Mouse (Mus musculus): Measurements from ENCODE around the gene 4930502E18Rik. TPM values are rescaled to one million over a fixed set of nuclear protein-coding genes. Genes with fewer than 3 reads are reported as not detected.

The 4930502E18Rik gene
- total and polyA plus RNA-seq, 2 experiments from 2014 or later = 0.34 TPM; not detected in 1

DNA sequence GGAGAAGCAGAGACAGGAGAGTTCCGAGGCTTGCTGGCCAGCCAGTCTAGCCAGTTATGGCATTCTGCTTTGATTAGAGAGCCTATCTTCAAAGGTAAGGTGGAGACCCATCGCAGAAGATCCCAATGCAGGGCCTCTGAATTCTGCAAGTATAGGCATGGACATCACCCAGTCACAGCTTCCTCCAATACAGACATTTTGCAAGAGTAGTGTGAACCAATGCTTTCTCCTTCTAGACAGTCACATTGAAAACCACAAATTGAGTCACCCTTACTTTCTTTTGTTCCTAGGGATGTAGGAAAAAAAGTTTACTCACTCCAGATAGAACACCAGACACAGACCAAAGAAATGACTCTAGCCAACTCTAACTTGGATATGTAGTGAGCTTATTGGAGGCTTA is 4.3 kb downstream of the 4930502E18Rik start:
- WGBS = 78% methylated on average over 2 of the region's 2 CpGs
- Histone ChIP-seq H3K4me1 (ENCODE audit: control insufficient read depth, insufficient read depth) (no peaks in the 10 kb centered on the region), H3K9me3 (replicated peaks; ENCODE audit: control insufficient read depth, low read length) (no peaks in the 10 kb centered on the region), H3K4me2 (ENCODE audit: low read depth, low read length) (no peak overlapping the region), H3K4me3 (ENCODE audit: low read depth, low read length) (no peak overlapping the region), H3K27ac (ENCODE audit: low read depth) (no peak overlapping the region), H3K36me3 (replicated peaks; ENCODE audit: control insufficient read depth, insufficient read depth, low read length) (no peaks in the 10 kb centered on the region), H3K9ac (replicated peaks; ENCODE audit: low read depth, low read length) (no peak overlapping the region), H3K27me3 (ENCODE audit: control insufficient read depth, insufficient read depth, low read length) (no peaks in the 10 kb centered on the region)
- ATAC-seq (ENCODE audit: insufficient read depth, low read depth) = no peak
- no peak for TF ChIP-seq CTCF (IDR thresholded peaks at IDR 0.05; ENCODE audit: low read depth)
- no peak for TF ChIP-seq EP300 (IDR thresholded peaks at IDR 0.05; ENCODE audit: low read depth)
- no peak for DNase-seq (ENCODE audit: low spot score)

DNA sequence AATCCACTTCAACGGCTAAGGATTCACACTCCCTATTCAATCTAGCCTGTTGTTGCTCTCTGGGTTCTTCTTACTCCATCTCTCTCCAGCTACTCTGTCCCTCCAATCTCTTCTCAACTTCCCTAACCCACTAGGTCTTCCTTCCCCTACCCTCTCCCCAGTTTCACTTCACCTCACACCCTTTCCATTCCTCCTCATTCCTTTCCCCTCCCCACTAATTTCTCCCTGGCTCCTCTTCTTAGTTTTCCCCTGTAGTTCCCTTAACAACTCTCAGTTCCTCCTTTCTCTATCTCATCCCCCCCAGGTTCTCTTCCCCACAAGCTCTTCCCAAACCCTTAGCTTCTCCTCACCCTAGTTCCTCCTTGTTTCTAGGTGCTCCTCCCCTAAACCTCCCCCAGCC is 28.2 kb downstream of the 4930502E18Rik start:
- Histone ChIP-seq H3K36me3 (replicated peaks; ENCODE audit: control insufficient read depth, insufficient read depth, low read length) (no peaks in the 10 kb centered on the region), H3K4me2 (ENCODE audit: low read depth, low read length) (no peak overlapping the region), H3K27ac (ENCODE audit: low read depth) (no peak overlapping the region), H3K27me3 (ENCODE audit: control insufficient read depth, insufficient read depth, low read length) (no peaks in the 10 kb centered on the region), H3K4me3 (ENCODE audit: low read depth, low read length) (no peak overlapping the region), H3K9me3 (replicated peaks; ENCODE audit: control insufficient read depth, low read length) (peaks cover 4% of the 10 kb centered on the region; the same call in 1 of the 2 replicates), H3K9ac (replicated peaks; ENCODE audit: low read depth, low read length) (no peak overlapping the region), H3K4me1 (ENCODE audit: control insufficient read depth, insufficient read depth) (no peaks in the 10 kb centered on the region)
- 81% methylated on average over 1 of the region's 1 CpGs for WGBS
- TF ChIP-seq CTCF (IDR thresholded peaks at IDR 0.05; ENCODE audit: low read depth) = no peak
- no peak for TF ChIP-seq EP300 (IDR thresholded peaks at IDR 0.05; ENCODE audit: low read depth)
- ATAC-seq (ENCODE audit: insufficient read depth, low read depth) (no peak), DNase-seq (ENCODE audit: low spot score) (no peak)

GRCm38 (mm10) chrX:53757736-53758135 is 33.1 kb downstream of the 4930502E18Rik start, which contains the start of gene 1700013H16Rik:
Gene 1700013H16Rik (minus strand): TSS chrX:53757831.
- Histone ChIP-seq H3K4me3 (ENCODE audit: low read depth, low read length) (no peak within 1 kb of the TSS), H3K27ac (ENCODE audit: low read depth) (no peak within 1 kb of the TSS), H3K36me3 (replicated peaks; ENCODE audit: control insufficient read depth, insufficient read depth, low read length) (no peaks in the 10 kb centered on the region), H3K4me2 (ENCODE audit: low read depth, low read length) (no peak within 1 kb of the TSS), H3K4me1 (ENCODE audit: control insufficient read depth, insufficient read depth) (no peaks in the 10 kb centered on the region), H3K27me3 (ENCODE audit: control insufficient read depth, insufficient read depth, low read length) (no peaks in the 10 kb centered on the region), H3K9ac (replicated peaks; ENCODE audit: low read depth, low read length) (no peak within 1 kb of the TSS), H3K9me3 (replicated peaks; ENCODE audit: control insufficient read depth, low read length) (peaks cover 4% of the 10 kb centered on the region; the same call in 1 of the 2 replicates)
- WGBS = 84% methylated on average over 16 of the region's 16 CpGs
- TF ChIP-seq CTCF (IDR thresholded peaks at IDR 0.05; ENCODE audit: low read depth) (no peak), EP300 (IDR thresholded peaks at IDR 0.05; ENCODE audit: low read depth) (no peak)
- no peak for DNase-seq (ENCODE audit: low spot score)
- ATAC-seq (ENCODE audit: insufficient read depth, low read depth) = no peak

GRCm38 (mm10) chrX:53776276-53776675 is 51.6 kb downstream of the 4930502E18Rik start, which contains the start of gene Zfp36l3:
Gene Zfp36l3 (minus strand): TSS chrX:53776394.
- no peak within 1 kb of the TSS for H3K4me3 ChIP-seq (ENCODE audit: low read depth, low read length)
- H3K36me3 ChIP-seq (replicated peaks; ENCODE audit: control insufficient read depth, insufficient read depth, low read length) = no peaks in the 10 kb centered on the region
- DNase-seq (ENCODE audit: low spot score) (no peak), ATAC-seq (ENCODE audit: insufficient read depth, low read depth) (no peak)
- H3K27ac ChIP-seq (ENCODE audit: low read depth) = no peak within 1 kb of the TSS
- H3K27me3 ChIP-seq (ENCODE audit: control insufficient read depth, insufficient read depth, low read length) = no peaks in the 10 kb centered on the region
- no peak within 1 kb of the TSS for H3K4me2 ChIP-seq (ENCODE audit: low read depth, low read length)
- no peaks in the 10 kb centered on the region for H3K4me1 ChIP-seq (ENCODE audit: control insufficient read depth, insufficient read depth)
- no peak within 1 kb of the TSS for H3K9ac ChIP-seq (replicated peaks; ENCODE audit: low read depth, low read length)
- H3K9me3 ChIP-seq (replicated peaks; ENCODE audit: control insufficient read depth, low read length) = no peaks in the 10 kb centered on the region
- TF ChIP-seq CTCF (IDR thresholded peaks at IDR 0.05; ENCODE audit: low read depth) = no peak
- TF ChIP-seq EP300 (IDR thresholded peaks at IDR 0.05; ENCODE audit: low read depth) = no peak
- WGBS = 84% methylated on average over 12 of the region's 12 CpGs

Other genes with a start within 250 kb of the 4930502E18Rik start
- gene Rtl8c, start 116.8 kb upstream of the 4930502E18Rik start, total RNA-seq (2014; rRNA removed; ENCODE audit: low replicate concordance) = 17.5 and 44.5 TPM in 2 replicates
- gene Rtl8c, start 116.8 kb upstream of the 4930502E18Rik start, polyA plus RNA-seq (2015; fragmentation: Nextera tagmentation; extraction: Ambion mirVana) = 30.9 and 33.7 TPM in 2 replicates
- not detected in 2 replicates for gene Gm14597, start 115.8 kb upstream of the 4930502E18Rik start, total RNA-seq (2014; rRNA removed; ENCODE audit: low replicate concordance)
- gene Gm14597, start 115.8 kb upstream of the 4930502E18Rik start, polyA plus RNA-seq (2015; fragmentation: Nextera tagmentation; extraction: Ambion mirVana) = not detected in 2 replicates
- 121 and 177 TPM in 2 replicates for gene Rtl8a, start 81.1 kb upstream of the 4930502E18Rik start, total RNA-seq (2014; rRNA removed; ENCODE audit: low replicate concordance)
- 121 and 122 TPM in 2 replicates for gene Rtl8a, start 81.1 kb upstream of the 4930502E18Rik start, polyA plus RNA-seq (2015; fragmentation: Nextera tagmentation; extraction: Ambion mirVana)
- gene Rtl8b, start 54.4 kb upstream of the 4930502E18Rik start, total RNA-seq (2014; rRNA removed; ENCODE audit: low replicate concordance) = 191 and 261 TPM in 2 replicates
- gene Rtl8b, start 54.4 kb upstream of the 4930502E18Rik start, polyA plus RNA-seq (2015; fragmentation: Nextera tagmentation; extraction: Ambion mirVana) = 97.1 and 102 TPM in 2 replicates
- gene 1700013H16Rik, start 33.0 kb downstream of the 4930502E18Rik start, total RNA-seq (2014; rRNA removed; ENCODE audit: low replicate concordance) = not detected in 2 replicates
- not detected in 2 replicates for gene 1700013H16Rik, start 33.0 kb downstream of the 4930502E18Rik start, polyA plus RNA-seq (2015; fragmentation: Nextera tagmentation; extraction: Ambion mirVana)
- gene Zfp36l3, start 51.6 kb downstream of the 4930502E18Rik start, total RNA-seq (2014; rRNA removed; ENCODE audit: low replicate concordance) = not detected in 2 replicates
- gene Zfp36l3, start 51.6 kb downstream of the 4930502E18Rik start, polyA plus RNA-seq (2015; fragmentation: Nextera tagmentation; extraction: Ambion mirVana) = not detected in 2 replicates
- 0.08 TPM in 1 of 2 replicates, not detected in the other for gene Xlr, start 72.9 kb downstream of the 4930502E18Rik start, total RNA-seq (2014; rRNA removed; ENCODE audit: low replicate concordance)
- 4.3 and 5.1 TPM in 2 replicates for gene Xlr, start 72.9 kb downstream of the 4930502E18Rik start, polyA plus RNA-seq (2015; fragmentation: Nextera tagmentation; extraction: Ambion mirVana)

All from heart, postnatal 0 days (tissue).